Mouse (Mus musculus): ENCODE results near the gene Tnfsf12.
"Not testable (repeated sequence)": the region's sequence is repeated elsewhere in the genome, so short reads cannot be mapped to it uniquely, and the experiment has no call there.

Gene Tnfsf12

GRCm38 (mm10) chr11:69695361-69696181 is at the start of gene Tnfsf12, which contains the start of gene Tnfsfm13:
TSS of gene Tnfsf12 (minus strand) at chr11:69695849.
TSS of gene Tnfsfm13 (minus strand) at chr11:69696098.
- no peak for DNase-seq (ENCODE audit: low spot score)

GRCm38 (mm10) chr11:69731408-69731807 is 35.8 kb upstream of the Tnfsf12 start:
- not testable (repeated sequence) for DNase-seq (ENCODE audit: low spot score)

- DNase-seq (ENCODE audit: low spot score) = peak; percentile 77
Measured at GRCm38 (mm10) chr11:69729063-69729462, 33.4 kb upstream of the Tnfsf12 start.

GRCm38 (mm10) chr11:69725951-69726350 is 30.3 kb upstream of the Tnfsf12 start:
- no peak for DNase-seq (ENCODE audit: low spot score)

- DNase-seq (ENCODE audit: low spot score) = no peak
Measured at GRCm38 (mm10) chr11:69723074-69723473, 27.4 kb upstream of the Tnfsf12 start.

GRCm38 (mm10) chr11:69720852-69721251 is 25.2 kb upstream of the Tnfsf12 start:
- DNase-seq (ENCODE audit: low spot score) = no peak

GRCm38 (mm10) chr11:69719423-69719822 is 23.8 kb upstream of the Tnfsf12 start:
- DNase-seq (ENCODE audit: low spot score) = no peak

GRCm38 (mm10) chr11:69718661-69719060 is 23.0 kb upstream of the Tnfsf12 start:
- DNase-seq (ENCODE audit: low spot score) = peak; percentile 73

GRCm38 (mm10) chr11:69716953-69717352 is 21.3 kb upstream of the Tnfsf12 start:
- no peak for DNase-seq (ENCODE audit: low spot score)

GRCm38 (mm10) chr11:69715929-69716328 is 20.3 kb upstream of the Tnfsf12 start:
- DNase-seq (ENCODE audit: low spot score) = no peak

GRCm38 (mm10) chr11:69715482-69715881 is 19.8 kb upstream of the Tnfsf12 start:
- no peak for DNase-seq (ENCODE audit: low spot score)

- no peak for DNase-seq (ENCODE audit: low spot score)
Measured at GRCm38 (mm10) chr11:69714636-69715329, 19.1 kb upstream of the Tnfsf12 start.

GRCm38 (mm10) chr11:69712954-69713672 is 17.5 kb upstream of the Tnfsf12 start:
- DNase-seq (ENCODE audit: low spot score) = no peak

GRCm38 (mm10) chr11:69711082-69711481 is 15.4 kb upstream of the Tnfsf12 start:
- no peak for DNase-seq (ENCODE audit: low spot score)

GRCm38 (mm10) chr11:69710470-69710869 is 14.8 kb upstream of the Tnfsf12 start:
- DNase-seq (ENCODE audit: low spot score) = no peak

- DNase-seq (ENCODE audit: low spot score) = peak; percentile 40
Measured at GRCm38 (mm10) chr11:69709554-69710446, 14.2 kb upstream of the Tnfsf12 start.

- no peak for DNase-seq (ENCODE audit: low spot score)
Measured at GRCm38 (mm10) chr11:69708614-69709265, 13.1 kb upstream of the Tnfsf12 start.

- no peak for DNase-seq (ENCODE audit: low spot score)
Measured at GRCm38 (mm10) chr11:69707873-69708381, 12.3 kb upstream of the Tnfsf12 start.

GRCm38 (mm10) chr11:69707480-69707847 is 11.8 kb upstream of the Tnfsf12 start:
- DNase-seq (ENCODE audit: low spot score) = no peak

GRCm38 (mm10) chr11:69706775-69707479 is 11.3 kb upstream of the Tnfsf12 start:
- no peak for DNase-seq (ENCODE audit: low spot score)

Data from c-Kit-positive CD71-positive TER-119-positive erythroid progenitor cells, embryonic 14.5 days (primary cell).